Mouse (Mus musculus): Measurements from ENCODE around the gene Ebf4.
"Not testable (repeated sequence)": the region's sequence is repeated elsewhere in the genome, so short reads cannot be mapped to it uniquely, and the experiment has no call there.

The Ebf4 gene

DNA sequence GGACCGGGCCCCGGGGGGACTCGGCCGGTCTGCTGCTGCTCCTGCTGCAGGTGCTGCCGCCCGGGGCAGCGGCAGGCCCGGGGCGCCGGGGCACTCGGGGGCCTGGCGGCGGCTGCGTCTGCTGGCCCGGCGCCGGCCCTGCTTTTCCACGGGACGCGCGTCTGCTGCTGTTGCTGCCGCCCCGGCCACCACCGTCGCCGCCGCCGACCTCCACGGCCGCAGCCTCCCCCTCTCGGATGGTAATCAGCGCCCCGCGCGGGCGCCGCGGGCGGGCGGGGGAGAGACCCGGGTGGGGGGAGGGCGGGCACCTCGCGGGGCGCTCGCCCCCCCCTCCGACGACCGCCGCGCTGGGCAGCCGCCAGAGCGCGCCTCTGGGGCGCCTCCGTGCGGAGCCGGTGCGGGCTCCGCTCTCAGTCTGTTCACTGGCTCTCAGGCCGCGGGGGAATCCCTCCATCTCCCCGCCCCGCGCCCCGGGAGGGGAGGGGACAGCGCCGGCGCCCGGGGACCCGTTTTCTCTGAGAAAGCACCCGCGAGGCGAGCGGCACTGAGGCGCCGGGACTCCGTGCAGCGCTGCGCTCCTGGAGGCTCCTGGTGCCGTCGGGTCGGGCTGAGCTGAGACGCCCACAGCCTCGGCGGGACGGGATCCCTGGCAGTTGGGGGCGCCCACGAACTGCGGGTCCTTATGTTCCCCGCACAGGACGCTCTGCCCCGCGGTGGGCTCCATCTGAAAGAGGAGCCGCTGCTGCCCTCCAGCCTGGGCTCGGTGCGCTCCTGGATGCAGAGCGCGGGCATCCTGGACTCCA lies 563 bp downstream of the Ebf4 start:
- no peak for DNase-seq (ENCODE audit: low spot score)

DNA sequence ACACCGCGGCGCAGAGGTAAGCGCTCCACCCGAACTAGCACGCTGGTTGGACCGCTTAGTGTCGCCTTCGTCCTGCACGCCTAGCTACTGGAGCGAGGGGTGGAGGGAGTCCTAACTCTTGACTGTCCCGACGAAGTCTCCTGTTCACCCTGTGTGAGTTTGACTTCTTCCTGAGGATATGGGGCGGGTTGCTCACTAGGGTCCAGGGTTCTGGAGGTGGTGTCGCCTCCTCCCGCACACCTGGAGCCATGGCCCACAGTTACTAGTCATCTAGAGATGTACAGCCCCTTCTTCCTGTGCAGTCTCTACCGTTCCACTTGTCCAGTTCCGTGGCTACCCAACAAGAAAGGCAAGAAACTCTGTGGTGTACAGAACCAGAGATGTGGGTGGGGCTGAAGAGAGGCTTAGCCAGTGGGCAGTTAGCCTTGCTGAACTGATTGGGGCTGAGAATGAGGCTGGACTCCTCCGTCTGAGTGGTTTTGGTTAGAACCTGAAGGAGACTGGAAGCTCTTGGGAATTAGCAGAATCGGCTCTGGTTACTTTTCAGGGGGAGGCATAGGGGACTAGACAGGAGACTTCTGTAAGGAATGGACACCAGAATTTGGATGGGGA lies 1.3 kb downstream of the Ebf4 start:
- DNase-seq (ENCODE audit: low spot score), result no peak

DNA sequence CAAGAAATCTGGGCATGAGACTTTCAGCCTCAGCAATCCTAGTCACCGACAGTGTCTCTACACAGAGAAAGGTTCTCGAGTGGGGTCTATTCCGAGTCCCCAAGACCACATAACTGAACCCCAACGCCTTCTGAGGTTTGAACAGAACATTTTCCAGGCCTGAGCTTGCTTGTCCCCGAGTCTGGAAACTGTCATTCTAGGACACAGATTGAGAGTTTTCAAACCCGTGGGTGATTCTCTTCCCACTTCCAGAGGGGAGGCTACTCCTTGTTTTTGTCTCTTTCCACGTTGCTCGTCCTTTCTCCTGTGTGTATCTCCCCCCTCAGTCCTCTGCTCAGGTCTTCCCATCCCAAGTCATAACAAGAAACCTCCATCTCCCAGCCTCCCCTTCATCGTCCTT lies 2.6 kb downstream of the Ebf4 start:
- DNase-seq (ENCODE audit: low spot score), result no peak

DNA sequence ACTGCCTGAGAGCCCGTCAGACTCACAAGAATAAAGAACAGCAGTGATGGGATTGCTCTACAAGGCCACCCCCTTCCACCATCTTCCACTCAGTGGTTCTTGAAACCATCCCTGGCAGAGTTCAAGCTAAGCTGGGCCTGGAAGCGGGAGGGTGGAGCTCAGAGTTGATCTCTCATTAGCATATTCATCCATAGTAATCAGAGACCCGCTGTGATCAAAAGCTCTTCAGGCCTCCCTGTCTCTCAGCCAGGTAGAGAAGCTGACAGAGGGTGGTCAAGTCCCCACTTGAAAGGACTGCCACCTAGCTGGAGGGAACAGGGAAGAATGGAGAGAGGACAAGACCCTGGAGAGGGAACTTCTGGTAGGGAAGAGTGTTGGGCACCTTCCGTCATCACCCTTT lies 8.0 kb downstream of the Ebf4 start:
- no peak for DNase-seq (ENCODE audit: low spot score)

DNA sequence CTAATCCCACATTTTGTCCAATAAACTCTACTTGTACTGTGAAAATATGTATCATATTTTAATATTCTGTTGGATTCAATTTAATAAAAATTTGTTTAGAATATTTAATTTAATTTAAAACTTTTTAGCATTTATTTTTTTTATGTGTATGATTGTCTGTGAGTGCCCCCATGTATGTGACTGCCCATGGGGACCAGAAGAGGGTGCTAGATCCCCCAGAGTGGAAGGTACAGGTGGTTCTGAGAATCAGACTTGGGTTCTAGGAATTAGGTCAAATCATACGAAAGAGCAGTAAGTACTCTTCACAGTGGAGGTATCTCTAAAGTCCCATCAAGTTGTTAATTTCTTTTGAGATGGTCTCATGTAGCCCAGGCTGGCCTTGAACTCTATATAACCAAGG lies 32.1 kb downstream of the Ebf4 start:
- DNase-seq (ENCODE audit: low spot score), result no peak

DNA sequence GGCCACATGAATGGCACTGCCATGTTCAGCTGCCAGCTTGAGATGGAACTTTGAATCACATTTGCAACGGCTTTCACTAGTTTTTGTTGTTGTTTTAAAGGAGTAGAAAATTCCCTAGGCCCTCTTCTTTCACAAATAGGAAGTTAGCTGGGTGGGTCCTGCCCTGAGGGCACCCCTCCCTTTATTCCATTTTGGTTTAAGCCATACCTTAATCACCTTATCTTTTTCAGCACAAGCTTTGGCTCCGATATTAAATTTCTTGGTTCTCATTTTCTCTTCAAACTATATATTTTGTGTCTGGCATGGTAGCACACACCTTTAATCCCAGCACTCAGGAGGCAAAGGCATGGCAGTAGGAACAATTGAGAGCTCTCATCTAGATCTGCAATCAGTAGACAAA lies 34.5 kb downstream of the Ebf4 start:
- DNase-seq (ENCODE audit: low spot score), result no peak

DNA sequence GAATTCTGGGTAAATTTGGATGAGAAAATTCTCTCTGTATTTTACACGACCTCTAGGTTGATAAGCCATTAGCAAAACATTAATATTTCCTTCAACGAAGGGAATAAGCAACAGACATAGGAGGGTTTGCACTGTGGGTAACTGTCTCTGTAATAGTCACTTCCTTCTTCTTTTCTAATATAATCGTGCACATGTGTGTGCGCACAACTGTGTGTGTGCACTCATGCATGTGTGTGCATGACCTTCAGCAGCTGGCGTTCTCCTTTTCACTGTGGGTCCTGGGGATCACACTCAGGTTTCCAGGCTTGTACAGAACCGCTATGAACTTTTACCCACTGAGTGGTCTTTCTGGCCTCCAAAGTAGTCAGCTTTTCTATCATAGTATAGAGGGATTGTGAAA lies 40.1 kb downstream of the Ebf4 start:
- DNase-seq (ENCODE audit: low spot score), result no peak

DNA sequence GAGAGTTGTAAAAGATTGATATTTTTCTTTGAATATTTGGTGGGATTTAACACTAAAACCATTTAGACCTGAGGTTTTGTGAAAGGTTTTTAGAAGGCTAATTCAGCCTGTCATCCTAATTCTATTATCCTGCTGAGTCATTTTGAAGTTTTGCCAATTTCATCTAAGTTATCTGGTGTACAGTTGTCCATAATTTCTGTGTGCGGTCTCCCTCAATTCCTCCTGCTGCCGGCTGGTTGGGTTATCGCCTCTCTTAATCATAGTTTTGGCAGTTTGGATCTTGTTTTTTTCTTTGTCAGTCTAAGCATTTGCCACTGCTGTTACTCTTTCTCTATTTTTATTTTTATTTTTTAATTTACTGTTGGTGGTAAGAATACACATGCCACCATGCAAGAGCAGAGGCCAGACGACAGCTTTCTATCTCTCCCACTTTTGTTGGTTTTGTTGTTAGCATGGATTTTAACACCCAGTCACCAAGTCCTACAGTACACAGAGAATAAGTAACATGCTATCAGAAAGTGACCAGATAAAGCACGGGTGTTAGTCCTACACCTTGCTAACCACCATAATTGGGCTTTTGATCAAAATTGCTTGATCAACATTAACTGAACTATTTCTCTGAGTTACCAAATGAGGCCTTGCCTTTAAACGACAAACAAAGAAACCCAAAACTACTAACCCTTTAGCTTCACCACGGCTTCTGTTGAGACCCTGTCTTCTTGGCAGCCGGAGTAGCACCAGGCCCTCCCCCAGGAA lies 45.7 kb downstream of the Ebf4 start:
- DNase-seq (ENCODE audit: low spot score), result no peak

DNA sequence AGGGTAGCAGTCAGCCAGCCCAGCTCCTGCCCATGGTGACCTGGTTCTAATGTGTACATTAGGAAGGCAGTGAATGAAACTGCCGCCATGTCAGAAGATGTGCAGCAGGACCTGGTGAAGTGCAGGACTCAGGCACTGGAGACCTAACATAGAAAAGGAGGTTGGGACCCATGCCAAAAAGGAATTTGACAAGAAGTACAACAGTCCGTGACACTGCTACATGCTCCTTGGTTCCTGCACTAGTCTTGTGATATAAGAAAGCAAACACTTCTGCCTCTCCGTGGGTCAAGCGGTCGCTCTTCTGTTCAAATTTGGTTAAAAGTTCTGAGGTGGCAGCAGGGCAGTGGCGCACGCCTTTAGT lies 46.2 kb downstream of the Ebf4 start:
- DNase-seq (ENCODE audit: low spot score), result no peak

DNA sequence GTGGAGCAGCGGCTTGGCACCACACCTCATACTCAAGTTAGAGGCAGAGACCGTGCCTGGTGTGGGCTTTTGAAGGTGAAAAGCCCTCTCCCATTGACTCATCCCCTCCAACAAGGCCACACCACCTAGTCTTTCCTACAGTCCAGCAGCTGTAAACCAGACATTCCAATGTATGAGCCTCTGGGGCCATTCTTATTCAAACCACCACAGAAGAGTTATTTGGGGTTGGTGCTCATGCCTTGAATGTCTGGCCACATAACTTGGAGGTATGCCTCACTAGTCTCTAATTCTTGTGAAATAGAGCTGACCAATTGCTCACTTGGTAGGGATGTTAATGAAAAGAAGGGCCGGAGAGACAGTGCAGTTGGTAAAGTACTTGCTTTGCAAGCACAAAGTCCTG lies 55.4 kb downstream of the Ebf4 start:
- DNase-seq (ENCODE audit: low spot score), result no peak

DNA sequence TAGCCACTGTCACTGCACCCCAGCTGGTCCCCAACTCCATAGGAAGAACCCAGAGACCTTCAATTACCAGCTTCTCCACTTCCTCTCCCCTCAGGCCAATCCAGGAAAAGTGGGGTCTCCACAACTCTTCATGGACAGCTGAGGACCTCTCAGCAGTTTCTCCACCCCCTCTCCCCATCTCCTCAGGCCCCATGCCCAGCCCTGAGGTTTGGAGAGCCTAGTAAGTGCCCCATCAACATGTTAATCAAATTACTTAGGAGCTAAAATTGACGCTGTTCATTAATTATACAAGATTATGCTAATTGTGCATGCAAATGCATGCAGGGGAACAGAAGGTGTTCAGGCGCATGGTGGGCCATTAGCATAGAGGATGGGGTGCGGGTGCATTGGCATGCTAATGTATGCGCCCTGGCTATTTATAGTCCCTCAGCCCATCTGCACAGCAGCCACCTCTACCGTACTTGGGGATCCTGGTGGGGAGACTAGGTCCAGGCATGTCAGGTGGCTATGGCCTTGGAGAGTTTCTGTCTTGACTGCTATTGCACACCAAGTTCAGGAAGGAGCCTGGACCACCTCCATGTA lies 56.9 kb downstream of the Ebf4 start:
- DNase-seq (ENCODE audit: low spot score), result peak; percentile 6

DNA sequence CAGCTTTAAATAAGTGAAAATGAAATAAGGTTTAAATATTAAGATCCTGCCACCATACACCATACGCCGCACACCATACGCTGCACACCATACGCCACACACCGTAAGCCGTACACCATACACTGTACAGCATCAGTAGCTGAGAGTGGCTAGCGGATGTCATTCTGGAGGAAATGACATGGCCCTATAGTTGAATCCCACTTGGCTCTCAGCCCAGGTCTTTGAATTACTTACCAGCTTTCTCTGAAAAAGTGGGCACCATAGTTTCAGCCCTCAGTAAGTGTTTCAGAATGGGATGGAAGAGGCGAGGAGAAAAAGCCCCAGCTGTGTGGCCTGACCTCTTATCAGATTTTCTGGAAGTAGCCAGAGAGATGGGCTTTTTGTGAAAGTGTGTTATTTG lies 58.4 kb downstream of the Ebf4 start:
- no peak for DNase-seq (ENCODE audit: low spot score)

DNA sequence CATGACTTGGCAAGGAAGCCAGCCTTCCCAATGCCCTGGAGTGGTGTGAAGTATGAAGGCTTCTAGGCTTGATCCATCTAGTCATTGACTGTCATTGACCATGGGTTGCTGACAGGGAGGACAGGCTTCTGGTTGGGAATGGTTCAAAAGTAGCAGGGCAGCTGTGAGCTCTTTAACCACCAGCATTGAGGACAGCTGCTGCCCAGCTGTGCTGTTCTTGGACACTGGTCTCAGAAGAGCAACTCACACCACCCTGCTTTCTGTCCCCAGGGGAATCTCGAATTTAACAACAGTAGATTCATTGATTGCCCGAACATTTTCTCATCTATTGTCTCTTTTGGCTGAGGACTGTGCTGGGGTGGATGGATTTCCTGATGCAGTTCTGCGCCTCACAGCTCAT lies 58.9 kb downstream of the Ebf4 start:
- DNase-seq (ENCODE audit: low spot score), result no peak

DNA sequence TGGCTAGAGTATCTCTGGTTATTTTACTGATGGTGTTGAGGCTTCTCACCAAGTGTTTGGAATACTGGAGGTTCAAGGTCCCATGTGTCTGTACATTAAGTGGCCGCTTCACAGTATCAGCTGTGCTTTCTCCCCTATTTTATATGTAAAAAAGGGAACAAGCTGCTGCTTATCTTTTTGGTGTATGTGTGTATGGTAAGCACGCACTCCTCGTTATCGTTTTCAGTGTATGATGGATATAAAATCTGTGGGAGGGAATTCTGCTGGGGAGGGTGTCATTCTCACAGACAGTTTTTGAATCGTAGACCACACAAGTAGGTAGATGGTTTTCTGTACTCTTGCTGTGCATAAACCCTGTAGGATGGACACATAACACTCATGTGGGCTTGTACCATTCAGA lies 62.6 kb downstream of the Ebf4 start:
- DNase-seq (ENCODE audit: low spot score), result no peak

DNA sequence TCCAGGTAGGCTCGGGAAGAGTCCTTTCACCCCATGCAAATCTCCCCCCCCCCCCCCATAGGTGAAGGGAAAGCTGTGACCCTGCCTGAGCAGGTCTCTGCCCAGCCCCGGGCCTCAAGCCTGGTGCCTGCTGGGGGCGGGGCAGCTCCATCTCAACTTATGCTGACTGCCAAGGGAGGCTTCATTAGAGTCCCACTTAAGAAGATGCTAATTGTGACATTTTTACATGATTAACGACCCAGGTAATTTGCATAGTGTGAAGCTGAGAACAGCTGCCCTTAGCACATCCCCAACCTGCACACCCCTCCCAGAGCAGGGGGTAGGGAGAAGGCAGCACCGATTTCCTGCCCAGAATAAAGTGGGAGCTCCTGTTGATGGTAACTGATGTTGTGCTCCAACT lies 63.9 kb downstream of the Ebf4 start:
- no peak for DNase-seq (ENCODE audit: low spot score)

DNA sequence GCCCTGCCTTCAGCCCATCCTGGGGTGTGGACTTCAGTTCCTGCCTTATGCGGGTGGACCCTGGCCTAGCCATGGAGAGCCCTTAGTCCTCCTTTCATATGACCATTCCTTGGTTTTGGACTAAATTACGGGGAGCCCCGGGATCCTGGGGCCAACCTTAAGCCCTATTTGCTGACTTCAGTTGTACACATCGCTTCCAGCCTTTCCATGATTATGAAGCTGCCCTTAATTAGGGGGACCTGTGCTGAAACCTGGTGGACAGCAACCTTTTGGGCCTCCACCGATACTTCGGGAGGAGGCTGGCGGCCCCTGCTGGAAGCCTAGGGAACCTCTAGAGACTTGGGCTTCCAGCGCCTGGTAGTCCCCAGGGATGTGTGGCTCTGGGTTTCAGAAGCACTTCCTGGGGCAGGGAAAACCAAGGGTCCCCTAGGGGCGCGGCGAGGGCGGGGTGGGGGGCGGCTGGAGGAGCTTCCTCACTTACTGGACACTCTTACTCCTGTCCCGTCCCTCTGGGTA lies 67.6 kb downstream of the Ebf4 start:
- DNase-seq (ENCODE audit: low spot score), result peak; percentile 10

DNA sequence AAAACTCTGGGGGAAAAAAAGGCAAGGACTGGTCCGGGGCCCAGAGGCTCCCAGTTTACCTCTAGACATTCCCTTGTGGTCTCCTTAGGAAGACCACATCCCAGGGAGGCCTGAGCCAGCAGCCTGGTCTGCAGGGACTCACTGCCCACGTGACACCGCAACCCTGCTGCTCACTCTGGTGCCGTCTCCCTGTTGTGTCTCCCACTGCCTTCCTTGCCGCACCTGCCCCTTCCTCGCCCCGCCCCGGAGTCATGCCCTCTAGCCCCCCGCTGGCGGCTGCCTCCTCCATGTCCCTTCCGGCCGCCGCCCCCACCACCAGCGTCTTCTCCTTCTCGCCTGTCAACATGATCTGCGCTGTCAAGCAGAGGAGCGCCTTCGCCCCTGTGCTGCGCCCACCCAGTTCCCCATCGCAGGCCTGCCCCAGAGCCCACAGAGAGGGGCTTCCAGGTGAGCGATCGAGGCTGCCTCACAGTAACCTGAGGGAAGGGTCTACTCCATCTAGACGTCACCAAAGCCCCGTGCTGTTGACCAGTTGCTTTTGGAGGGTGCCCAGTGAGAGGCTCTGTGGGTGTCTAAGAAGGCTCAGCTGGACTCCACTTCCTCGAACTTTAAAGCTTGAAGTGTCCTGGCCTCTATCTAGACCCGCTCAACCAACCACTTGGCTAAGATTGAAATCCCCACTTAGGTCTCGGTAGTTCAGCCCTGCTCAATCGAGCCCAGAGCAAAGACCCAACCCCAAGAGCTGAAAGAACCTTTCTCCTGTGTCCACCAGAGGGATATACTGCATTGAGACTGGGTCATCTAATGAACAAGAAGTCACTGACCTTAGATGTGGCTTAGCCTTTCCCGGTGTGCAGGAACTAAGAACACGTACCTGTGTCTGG lies 70.5 kb downstream of the Ebf4 start:
- DNase-seq (ENCODE audit: low spot score), result no peak

DNA sequence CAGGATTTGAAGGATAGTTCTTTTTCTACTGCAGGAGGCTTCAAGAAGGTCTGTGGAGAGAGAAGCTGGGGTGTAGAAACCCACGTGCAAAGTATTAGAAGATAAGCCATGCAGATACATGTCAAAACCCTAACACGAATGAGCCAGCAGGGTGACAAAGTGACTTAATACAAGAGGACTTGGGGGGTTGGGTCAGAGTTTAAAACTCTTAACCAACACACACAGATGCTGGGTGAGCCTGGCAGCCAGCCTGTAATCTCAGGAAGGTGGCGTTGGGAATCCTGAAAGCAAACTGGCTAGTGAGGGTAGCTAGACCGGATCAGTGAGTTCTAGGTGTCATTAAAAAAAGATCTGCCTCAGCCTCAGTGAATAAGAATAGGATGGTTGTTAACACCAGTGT lies 72.4 kb downstream of the Ebf4 start:
- no peak for DNase-seq (ENCODE audit: low spot score)

DNA sequence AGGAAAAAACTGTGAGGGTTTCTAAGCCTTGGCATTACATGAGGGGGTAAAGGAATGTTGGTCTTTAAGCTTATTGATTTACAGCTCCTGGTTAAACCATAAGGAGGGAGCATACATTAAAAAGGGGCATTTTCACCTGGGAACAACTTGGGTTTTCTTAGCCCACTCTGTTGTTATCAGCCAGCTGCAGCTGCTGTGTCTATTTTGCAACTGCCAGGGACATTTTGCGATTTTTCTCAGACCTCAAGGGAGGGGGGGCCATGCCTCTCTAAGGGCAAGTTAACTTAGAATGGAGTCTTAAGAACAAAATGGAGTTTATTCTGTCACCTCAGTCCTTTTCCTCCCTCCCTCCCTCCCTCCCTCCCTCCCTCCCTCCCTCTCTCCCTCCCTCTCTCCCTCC lies 78.1 kb downstream of the Ebf4 start:
- DNase-seq (ENCODE audit: low spot score), result not testable (repeated sequence)

DNA sequence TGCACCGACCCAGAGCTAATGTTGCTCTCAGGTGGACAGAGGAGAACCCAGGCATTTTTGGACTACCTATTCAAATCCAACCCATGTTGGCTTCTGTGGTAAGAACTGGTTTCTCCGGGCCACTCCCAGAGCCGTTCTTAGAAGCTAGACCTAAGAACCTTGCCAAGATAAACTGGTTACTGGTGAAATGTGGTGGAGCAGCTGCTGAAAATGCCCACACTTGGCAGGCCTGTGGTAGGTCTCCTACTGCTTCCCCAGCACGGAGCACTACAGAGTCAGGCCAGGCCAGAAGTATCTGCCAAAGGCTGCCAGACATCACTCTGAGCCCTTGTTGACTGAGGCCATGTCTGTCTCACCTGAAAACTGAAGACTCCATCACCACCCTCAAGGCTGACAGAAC lies 80.0 kb downstream of the Ebf4 start:
- no peak for DNase-seq (ENCODE audit: low spot score)

DNA sequence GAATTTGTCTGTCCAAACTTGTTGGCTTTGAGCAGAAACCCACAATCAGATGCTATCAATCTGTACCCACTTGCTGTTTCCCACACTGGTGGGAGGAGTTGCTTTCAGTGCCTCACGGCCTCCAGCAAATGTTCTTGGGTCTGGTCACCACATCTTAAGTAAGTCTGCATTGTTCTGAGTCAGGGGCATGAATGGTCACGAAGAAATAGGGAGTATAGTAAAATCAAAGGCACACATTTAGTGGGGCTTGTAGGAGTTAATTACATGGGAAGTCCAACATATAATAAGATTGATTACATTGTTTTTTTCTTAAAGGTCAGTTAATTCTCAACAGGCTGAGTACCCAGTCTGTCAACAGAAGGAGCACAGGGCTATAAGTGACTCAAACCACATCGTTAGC lies 88.2 kb downstream of the Ebf4 start:
- DNase-seq (ENCODE audit: low spot score), result no peak

DNA sequence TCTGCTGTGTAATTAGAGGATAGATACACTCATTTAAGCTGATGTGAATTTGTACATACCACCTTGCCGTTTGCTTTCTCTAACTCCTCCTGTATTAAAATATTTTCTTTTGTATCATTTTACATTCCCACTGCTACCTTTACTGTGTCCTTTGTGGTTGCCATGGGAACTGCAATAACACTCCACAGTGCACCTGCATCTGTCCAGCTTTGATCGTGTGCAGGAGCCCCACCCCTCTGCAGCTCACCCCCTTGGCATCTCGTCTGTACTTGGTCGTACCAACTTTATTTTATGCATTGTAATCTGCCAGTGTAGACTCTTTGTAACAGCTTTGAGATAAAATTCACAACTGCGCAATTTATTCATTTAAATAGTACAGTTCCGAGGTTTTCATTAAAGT lies 88.9 kb downstream of the Ebf4 start:
- DNase-seq (ENCODE audit: low spot score), result no peak

Data from left cerebral cortex, adult 11 months (tissue).